In genomic region chr17:32262831-32263559, GRCm38 (mm10) we compare ENCODE assay signal across 21 mouse cellular contexts. TPM values are rescaled to one million over a fixed set of nuclear protein-coding genes. Genes with fewer than 3 reads are reported as not detected.
A peak's percentile ranks its signal among the peaks of the same experiment; 100 is the strongest.
DNase-seq lines count a peak whose midpoint lies in the region; ATAC-seq and TF ChIP-seq lines count a peak whose summit lies in the region.
"Had no signal": no experiment of that assay in that cellular context is flagged by ENCODE, and none has a peak within 500 bp of the region (broad histone marks: within the 10 kb centered on the region; RNA-seq: fewer than 3 reads in every experiment).

No protein-coding gene starts in this region.

- H3K9ac ChIP-seq in hindbrain, embryonic 16.5 days (ENCODE audit: low read depth, low read length), result no peak overlapping the region
- H3K9ac ChIP-seq in hindbrain, postnatal 0 days (replicated peaks; ENCODE audit: low read length), result no peak overlapping the region
- H3K9ac ChIP-seq in heart, embryonic 11.5 days (ENCODE audit: low read depth, low read length), result no peak overlapping the region
- no peak overlapping the region for H3K9ac ChIP-seq in liver, postnatal 0 days (replicated peaks)
- H3K9ac ChIP-seq: embryonic facial prominence, embryonic 15.5 days; heart, embryonic 12.5 days; hindbrain, embryonic 13.5 days; intestine, embryonic 15.5 days; kidney, embryonic 15.5 days; limb, embryonic 12.5 days; liver, embryonic 13.5 days; lung, embryonic 15.5 days; midbrain, embryonic 12.5 days; neural tube, embryonic 13.5 days had no signal

- no peaks in the 10 kb centered on the region for H3K36me3 ChIP-seq in hindbrain, embryonic 16.5 days (ENCODE audit: control insufficient read depth, insufficient read depth, low read length)
- no peaks in the 10 kb centered on the region for H3K36me3 ChIP-seq in hindbrain, postnatal 0 days (ENCODE audit: insufficient read depth, low read length)
- H3K36me3 ChIP-seq in heart, embryonic 11.5 days (ENCODE audit: control insufficient read depth, insufficient read depth, low read length), result no peaks in the 10 kb centered on the region
- H3K36me3 ChIP-seq in liver, postnatal 0 days (replicated peaks; ENCODE audit: insufficient read depth, low read length), result peaks cover 4% of the 10 kb centered on the region; the same call in 1 of the 2 replicates
- H3K36me3 ChIP-seq: embryonic facial prominence, embryonic 15.5 days; heart, embryonic 12.5 days; hindbrain, embryonic 13.5 days; intestine, embryonic 15.5 days; kidney, embryonic 15.5 days; liver, embryonic 13.5 days; lung, embryonic 15.5 days; neural tube, embryonic 13.5 days had no signal

- TF ChIP-seq CTCF in hindbrain, postnatal 0 days (IDR thresholded peaks at IDR 0.05; ENCODE audit: low read depth), result no peak
- TF ChIP-seq CTCF in liver, postnatal 0 days (IDR thresholded peaks at IDR 0.05; ENCODE audit: low read depth), result no peak

- no peak overlapping the region for H3K27ac ChIP-seq in hindbrain, embryonic 16.5 days (ENCODE audit: low read depth, low read length)
- no peak overlapping the region for H3K27ac ChIP-seq in hindbrain, postnatal 0 days
- H3K27ac ChIP-seq in heart, embryonic 11.5 days (ENCODE audit: low read depth, low read length), result no peak overlapping the region
- H3K27ac ChIP-seq in liver, postnatal 0 days (ENCODE audit: low read depth), result no peak overlapping the region
- H3K27ac ChIP-seq: embryonic facial prominence, embryonic 15.5 days; hindbrain, embryonic 13.5 days; intestine, embryonic 15.5 days; kidney, embryonic 15.5 days; limb, embryonic 12.5 days; liver, embryonic 13.5 days; lung, embryonic 15.5 days; midbrain, embryonic 12.5 days; neural tube, embryonic 13.5 days had no signal

- no peaks in the 10 kb centered on the region for H3K27me3 ChIP-seq in hindbrain, embryonic 16.5 days (replicated peaks; ENCODE audit: control insufficient read depth, insufficient read depth, low read length)
- no peaks in the 10 kb centered on the region for H3K27me3 ChIP-seq in hindbrain, postnatal 0 days (ENCODE audit: insufficient read depth, low read length)
- H3K27me3 ChIP-seq in heart, embryonic 11.5 days (ENCODE audit: control insufficient read depth, insufficient read depth, low read length), result no peaks in the 10 kb centered on the region
- H3K27me3 ChIP-seq in liver, postnatal 0 days (ENCODE audit: insufficient read depth, low read length), result no peaks in the 10 kb centered on the region
- H3K27me3 ChIP-seq: embryonic facial prominence, embryonic 15.5 days; heart, embryonic 12.5 days; hindbrain, embryonic 13.5 days; intestine, embryonic 15.5 days; kidney, embryonic 15.5 days; limb, embryonic 12.5 days; liver, embryonic 13.5 days; lung, embryonic 15.5 days; midbrain, embryonic 12.5 days; neural tube, embryonic 13.5 days had no signal

- 95% methylated on average over 8 of the region's 8 CpGs for WGBS in hindbrain, embryonic 16.5 days
- 83% methylated on average over 8 of the region's 8 CpGs for WGBS in hindbrain, postnatal 0 days
- WGBS in heart, embryonic 11.5 days (ENCODE audit: insufficient replicate concordance), result 89% methylated on average over 8 of the region's 8 CpGs
- 88% methylated on average over 8 of the region's 8 CpGs for WGBS in liver, postnatal 0 days (ENCODE audit: insufficient replicate concordance)

- no peak for DNase-seq in cerebellum, postnatal 4 days (ENCODE audit: low spot score in 2 of 2)
- no peak for DNase-seq in hindbrain, postnatal 0 days (ENCODE audit: low spot score)
- peak; percentile 58 to 70 for DNase-seq in layer of hippocampus, adult 8-10 months (ENCODE audit: low spot score in 2 of 2)
- no peak for DNase-seq in ovary, postnatal 14 days (ENCODE audit: low spot score)
- DNase-seq in liver, postnatal 0 days, result no peak
- DNase-seq: adrenal gland, adult 8-10 months; heart, postnatal 14 days; liver, embryonic 13.5 days; thymus, postnatal 25 days had no signal

- no peaks in the 10 kb centered on the region; the same call in 1 of the 2 replicates for H3K4me1 ChIP-seq in hindbrain, embryonic 16.5 days (ENCODE audit: control insufficient read depth, insufficient read depth, low read depth, low read length)
- peaks cover under 1% of the 10 kb centered on the region; the same call in 1 of the 2 replicates for H3K4me1 ChIP-seq in hindbrain, postnatal 0 days (ENCODE audit: insufficient read depth, low read length)
- peaks cover 9% of the 10 kb centered on the region for H3K4me1 ChIP-seq in heart, embryonic 11.5 days (ENCODE audit: control insufficient read depth, insufficient read depth, low read length)
- H3K4me1 ChIP-seq in liver, postnatal 0 days (ENCODE audit: insufficient read depth), result peaks cover 25% of the 10 kb centered on the region

- H3K4me2 ChIP-seq in hindbrain, embryonic 16.5 days (ENCODE audit: low read length), result no peak overlapping the region
- no peak overlapping the region for H3K4me2 ChIP-seq in hindbrain, postnatal 0 days (ENCODE audit: low read depth, low read length)
- no peak overlapping the region for H3K4me2 ChIP-seq in heart, embryonic 11.5 days
- H3K4me2 ChIP-seq in liver, postnatal 0 days (ENCODE audit: low read depth, low read length), result no peak overlapping the region
- H3K4me2 ChIP-seq: embryonic facial prominence, embryonic 15.5 days; heart, embryonic 12.5 days; hindbrain, embryonic 13.5 days; intestine, embryonic 15.5 days; kidney, embryonic 15.5 days; limb, embryonic 12.5 days; liver, embryonic 13.5 days; lung, embryonic 15.5 days; midbrain, embryonic 12.5 days; neural tube, embryonic 13.5 days had no signal

- no peak overlapping the region for H3K4me3 ChIP-seq in hindbrain, embryonic 16.5 days (ENCODE audit: low read length)
- no peak overlapping the region for H3K4me3 ChIP-seq in hindbrain, postnatal 0 days (ENCODE audit: low read length)
- no peak overlapping the region for H3K4me3 ChIP-seq in heart, embryonic 11.5 days (ENCODE audit: low read depth, low read length)
- H3K4me3 ChIP-seq in liver, postnatal 0 days (ENCODE audit: low read depth, low read length), result no peak overlapping the region
- H3K4me3 ChIP-seq: embryonic facial prominence, embryonic 15.5 days; heart, embryonic 12.5 days; hindbrain, embryonic 13.5 days; intestine, embryonic 15.5 days; kidney, embryonic 15.5 days; limb, embryonic 12.5 days; liver, embryonic 13.5 days; lung, embryonic 15.5 days; midbrain, embryonic 12.5 days; neural tube, embryonic 13.5 days had no signal

- H3K9me3 ChIP-seq in hindbrain, embryonic 16.5 days (ENCODE audit: control insufficient read depth, low read length), result no peaks in the 10 kb centered on the region
- H3K9me3 ChIP-seq in hindbrain, postnatal 0 days (ENCODE audit: low read length), result no peaks in the 10 kb centered on the region
- H3K9me3 ChIP-seq in heart, embryonic 11.5 days (replicated peaks; ENCODE audit: control insufficient read depth, low read length), result no peaks in the 10 kb centered on the region
- no peaks in the 10 kb centered on the region for H3K9me3 ChIP-seq in liver, postnatal 0 days (ENCODE audit: low read length)
- H3K9me3 ChIP-seq: embryonic facial prominence, embryonic 15.5 days; heart, embryonic 12.5 days; hindbrain, embryonic 13.5 days; intestine, embryonic 15.5 days; kidney, embryonic 15.5 days; limb, embryonic 12.5 days; liver, embryonic 13.5 days; lung, embryonic 15.5 days; midbrain, embryonic 12.5 days; neural tube, embryonic 13.5 days had no signal

- TF ChIP-seq EP300 in liver, postnatal 0 days (IDR thresholded peaks at IDR 0.05; ENCODE audit: low read depth), result no peak

- ATAC-seq in cerebellum, adult (ENCODE audit: insufficient number of reproducible peaks, low FRiP score, low TSS enrichment), result peak; percentile 15; the same call in 1 of the 2 replicates
- 0 out of 2 replicates have a peak, but pooled peaks have one; percentile 12 for ATAC-seq in hindbrain, embryonic 16.5 days
- no peak for ATAC-seq in hindbrain, postnatal 0 days
- ATAC-seq in heart, embryonic 11.5 days (replicated peaks; ENCODE audit: insufficient number of reproducible peaks, low FRiP score, low TSS enrichment), result no peak
- ATAC-seq in liver, postnatal 0 days, result no peak
- ATAC-seq: intestine, embryonic 15.5 days had no signal

RNA-seq across cellular contexts. Expression of gene Brd4, which starts 21.5 kb away (rescaled TPM):
- 72.9 and 92.7 TPM in 2 replicates for polyA plus RNA-seq in hindbrain, embryonic 16.5 days (2015; fragmentation: Nextera tagmentation; extraction: Ambion mirVana)
- total RNA-seq in hindbrain, postnatal 0 days (2014; rRNA removed), result 34.3 and 46.5 TPM in 2 replicates
- polyA plus RNA-seq in hindbrain, postnatal 0 days (2015; fragmentation: Nextera tagmentation; extraction: Ambion mirVana), result 60.8 and 73.8 TPM in 2 replicates
- total RNA-seq in layer of hippocampus, adult 8-10 months (2022), result 100 to 1,000 TPM in 3 of 4 experiments, 10 to 100 TPM in 1; 94.2 to 132 (median 105) TPM
- polyA plus RNA-seq in heart, embryonic 11.5 days (2014; fragmentation: Nextera tagmentation; extraction: Ambion mirVana), result 67.1 and 76.2 TPM in 2 replicates
- polyA plus RNA-seq in liver, postnatal 0 days (2015; fragmentation: Nextera tagmentation; extraction: Ambion mirVana), result 20.2 and 20.7 TPM in 2 replicates

RNA-seq across cellular contexts. Expression of gene Akap8, which starts 58.0 kb away (rescaled TPM):
- 84.7 and 99.9 TPM in 2 replicates for polyA plus RNA-seq in hindbrain, embryonic 16.5 days (2015; fragmentation: Nextera tagmentation; extraction: Ambion mirVana)
- total RNA-seq in hindbrain, postnatal 0 days (2014; rRNA removed), result 94.4 and 108 TPM in 2 replicates
- 66.4 and 75.2 TPM in 2 replicates for polyA plus RNA-seq in hindbrain, postnatal 0 days (2015; fragmentation: Nextera tagmentation; extraction: Ambion mirVana)
- total RNA-seq in layer of hippocampus, adult 8-10 months (2022), result 100 to 1,000 TPM in 3 of 4 experiments, 10 to 100 TPM in 1; 94.2 to 118 (median 109) TPM
- 44.2 and 44.3 TPM in 2 replicates for polyA plus RNA-seq in heart, embryonic 11.5 days (2014; fragmentation: Nextera tagmentation; extraction: Ambion mirVana)
- polyA plus RNA-seq in liver, postnatal 0 days (2015; fragmentation: Nextera tagmentation; extraction: Ambion mirVana), result 14.5 and 17.3 TPM in 2 replicates

Comparison
In these comparisons a context has a peak if more than half of its experiments do, and no peak if none do; other contexts are left out.
1. ATAC-seq: peak in cerebellum, adult (single experiment) and hindbrain, embryonic 16.5 days (single experiment); none in hindbrain, postnatal 0 days (single experiment), heart, embryonic 11.5 days (single experiment) and liver, postnatal 0 days (single experiment).
2. DNase-seq: peak in layer of hippocampus, adult 8-10 months (2 of 2); none in cerebellum, postnatal 4 days (0 of 2), hindbrain, postnatal 0 days (single experiment), ovary, postnatal 14 days (single experiment) and liver, postnatal 0 days (single experiment).